Mouse (Mus musculus) gonadal fat pad, adult 2 months (tissue): ENCODE data around the gene Camsap3. TPM values are rescaled to one million over a fixed set of nuclear protein-coding genes. Genes with fewer than 3 reads are reported as not detected.

Source experiments
- DNase-seq: peaks from one replicate; pipeline ENCODE4 v3.0.0-alpha.2; 2012; ENCODE audit warnings: low read depth
- polyA plus RNA-seq: library from polyadenylated mRNA; depleted of rRNA; stranded (reverse); fragments of >200 nt; gene quantifications from 2 replicates; pipeline ENCODE4 v1.2.3, GENCODE M21; 2012; rRNA removed

Camsap3 gene
- polyA plus RNA-seq, 1 experiment = 31.9 TPM

- no peak for DNase-seq
Measured at GRCm38 (mm10) chr8:3655526-3655925, 68.4 kb downstream of the Camsap3 start, which contains the start of gene Retn. Gene Retn (plus strand): TSS chr8:3655770.

GRCm38 (mm10) chr8:3656725-3657381 lies 69.8 kb downstream of the Camsap3 start:
- no peak for DNase-seq

Other genes with a start within 250 kb of the Camsap3 start
- 0.24 and 0.84 TPM in 2 replicates for gene A430078G23Rik, start 233.9 kb upstream of the Camsap3 start, polyA plus RNA-seq
- gene Arhgef18, start 194.3 kb upstream of the Camsap3 start, polyA plus RNA-seq = 25.9 and 30.3 TPM in 2 replicates
- gene Pex11g, start 119.6 kb upstream of the Camsap3 start, polyA plus RNA-seq = 27.2 and 29.8 TPM in 2 replicates
- gene Tex45, start 116.4 kb upstream of the Camsap3 start, polyA plus RNA-seq = 0.12 and 0.24 TPM in 2 replicates
- gene Zfp358, start 94.2 kb upstream of the Camsap3 start, polyA plus RNA-seq = 60.3 and 61.1 TPM in 2 replicates
- 217 and 256 TPM in 2 replicates for gene Mcoln1, start 86.8 kb upstream of the Camsap3 start, polyA plus RNA-seq
- gene Pnpla6, start 71.9 kb upstream of the Camsap3 start, polyA plus RNA-seq = 79.4 and 87.8 TPM in 2 replicates
- gene C330021F23Rik, start 19.3 kb upstream of the Camsap3 start, polyA plus RNA-seq = 2.8 and 3.2 TPM in 2 replicates
- 61.2 and 65.8 TPM in 2 replicates for gene Xab2, start 34.0 kb downstream of the Camsap3 start, polyA plus RNA-seq
- 11.6 and 12.5 TPM in 2 replicates for gene Pet100, start 34.3 kb downstream of the Camsap3 start, polyA plus RNA-seq
- 0.26 TPM in 1 of 2 replicates, not detected in the other for gene Pcp2, start 38.3 kb downstream of the Camsap3 start, polyA plus RNA-seq
- 102 and 109 TPM in 2 replicates for gene Stxbp2, start 43.7 kb downstream of the Camsap3 start, polyA plus RNA-seq
- gene Retn, start 68.5 kb downstream of the Camsap3 start, polyA plus RNA-seq = 514 and 591 TPM in 2 replicates
- gene Mcemp1, start 78.5 kb downstream of the Camsap3 start, polyA plus RNA-seq = 0.58 and 0.76 TPM in 2 replicates
- gene Fcor, start 85.1 kb downstream of the Camsap3 start, polyA plus RNA-seq = 154 and 266 TPM in 2 replicates
- gene Trappc5, start 89.0 kb downstream of the Camsap3 start, polyA plus RNA-seq = 32.6 and 37.2 TPM in 2 replicates
- 0.10 and 0.14 TPM in 2 replicates for gene Fcer2a, start 106.9 kb downstream of the Camsap3 start, polyA plus RNA-seq
- 0.19 and 0.30 TPM in 2 replicates for gene Clec4g, start 133.4 kb downstream of the Camsap3 start, polyA plus RNA-seq
- gene Cd209a, start 161.7 kb downstream of the Camsap3 start, polyA plus RNA-seq = 0.18 TPM in 1 of 2 replicates, not detected in the other